Mouse (Mus musculus): Measurements from ENCODE around the gene Hbq1a. TPM values are rescaled to one million over a fixed set of nuclear protein-coding genes. Genes with fewer than 3 reads are reported as not detected.

Gene Hbq1a
- polyA plus RNA-seq, 1 experiment from 2014 or later = 0.41 TPM

- H3K9me3 ChIP-seq = no peaks in the 10 kb centered on the region
- H3K9ac ChIP-seq = no peak overlapping the region
- H3K36me3 ChIP-seq = no peaks in the 10 kb centered on the region
- peak; percentile 65; the same call in 1 of the 2 replicates for ATAC-seq (ENCODE audit: low FRiP score, low read depth)
- no peak overlapping the region for H3K27ac ChIP-seq
- no peak overlapping the region for H3K4me3 ChIP-seq
- H3K4me1 ChIP-seq = no peaks in the 10 kb centered on the region
- 46% methylated on average over 17 of the region's 17 CpGs for WGBS
- H3K27me3 ChIP-seq (replicated peaks) = no peaks in the 10 kb centered on the region
- no peak overlapping the region for H3K4me2 ChIP-seq (replicated peaks)
Measured at GRCm38 (mm10) chr11:32340476-32341473, 40.9 kb downstream of the Hbq1a start.

- no peak for ATAC-seq (ENCODE audit: low FRiP score, low read depth)
- no peaks in the 10 kb centered on the region for H3K9me3 ChIP-seq
- H3K27ac ChIP-seq = no peak overlapping the region
- 19% methylated on average over 2 of the region's 2 CpGs for WGBS
- H3K4me3 ChIP-seq = no peak overlapping the region
- H3K4me1 ChIP-seq = peaks cover 8% of the 10 kb centered on the region; the same call in 1 of the 2 replicates
- no peaks in the 10 kb centered on the region for H3K27me3 ChIP-seq (replicated peaks)
- no peak overlapping the region for H3K4me2 ChIP-seq (replicated peaks)
- no peak overlapping the region for H3K9ac ChIP-seq
- no peaks in the 10 kb centered on the region for H3K36me3 ChIP-seq
Measured at GRCm38 (mm10) chr11:32342770-32343191, 42.9 kb downstream of the Hbq1a start.

- WGBS = 94% methylated on average over 1 of the region's 1 CpGs
- no peak overlapping the region for H3K9ac ChIP-seq
- H3K36me3 ChIP-seq = no peaks in the 10 kb centered on the region
- H3K27me3 ChIP-seq (replicated peaks) = no peaks in the 10 kb centered on the region
- no peak overlapping the region for H3K27ac ChIP-seq
- H3K9me3 ChIP-seq = no peaks in the 10 kb centered on the region
- ATAC-seq (ENCODE audit: low FRiP score, low read depth) = no peak
- H3K4me2 ChIP-seq (replicated peaks) = no peak overlapping the region
- H3K4me1 ChIP-seq = peaks cover 12% of the 10 kb centered on the region
- H3K4me3 ChIP-seq = no peak overlapping the region
Measured at GRCm38 (mm10) chr11:32343350-32343749, 43.5 kb downstream of the Hbq1a start.

- H3K4me3 ChIP-seq = no peak overlapping the region
- no peaks in the 10 kb centered on the region for H3K27me3 ChIP-seq (replicated peaks)
- H3K9ac ChIP-seq = no peak overlapping the region
- ATAC-seq (ENCODE audit: low FRiP score, low read depth) = no peak
- 58% methylated on average over 6 of the region's 6 CpGs for WGBS
- no peak overlapping the region for H3K27ac ChIP-seq
- peaks cover 4% of the 10 kb centered on the region; the same call in 1 of the 2 replicates for H3K36me3 ChIP-seq
- H3K9me3 ChIP-seq = no peaks in the 10 kb centered on the region
- no peak overlapping the region for H3K4me2 ChIP-seq (replicated peaks)
- peaks cover 35% of the 10 kb centered on the region for H3K4me1 ChIP-seq
Measured at GRCm38 (mm10) chr11:32345504-32346297, 45.8 kb downstream of the Hbq1a start.

GRCm38 (mm10) chr11:32347264-32347606, 47.4 kb downstream of the Hbq1a start:
- Histone ChIP-seq H3K4me3 (peak overlapping the region; percentile 72), H3K27ac (peak overlapping the region; percentile 28; the same call in 1 of the 2 replicates), H3K9ac (peak overlapping the region; percentile 89), H3K27me3 (replicated peaks) (no peaks in the 10 kb centered on the region), H3K4me2 (replicated peaks) (peak overlapping the region; percentile 90), H3K9me3 (no peaks in the 10 kb centered on the region), H3K36me3 (peaks cover 19% of the 10 kb centered on the region), H3K4me1 (peaks cover 35% of the 10 kb centered on the region)
- peak; percentile 48 for ATAC-seq (ENCODE audit: low FRiP score, low read depth)
- WGBS = 2% methylated on average over 10 of the region's 10 CpGs

- peak within 1 kb of the TSS; percentile 90 for H3K4me2 ChIP-seq (replicated peaks)
- H3K4me1 ChIP-seq = peaks cover 35% of the 10 kb centered on the region
- H3K27ac ChIP-seq = peak within 1 kb of the TSS; percentile 28; the same call in 1 of the 2 replicates
- peak within 1 kb of the TSS; percentile 89 for H3K9ac ChIP-seq
- H3K36me3 ChIP-seq = peaks cover 25% of the 10 kb centered on the region
- H3K4me3 ChIP-seq = peak within 1 kb of the TSS; percentile 72
- under 1% methylated on average over 65 of the region's 86 CpGs for WGBS
- H3K9me3 ChIP-seq = no peaks in the 10 kb centered on the region
- peak; percentile 75 for ATAC-seq (ENCODE audit: low FRiP score, low read depth)
- no peaks in the 10 kb centered on the region for H3K27me3 ChIP-seq (replicated peaks)
Measured at GRCm38 (mm10) chr11:32347607-32348432, 48.0 kb downstream of the Hbq1a start, which contains the start of gene Sh3pxd2b. Gene Sh3pxd2b, plus strand, starts transcription at chr11:32347820.

GRCm38 (mm10) chr11:32348433-32349283, 48.8 kb downstream of the Hbq1a start:
- Histone ChIP-seq H3K9me3 (no peaks in the 10 kb centered on the region), H3K9ac (peak overlapping the region; percentile 89), H3K36me3 (peaks cover 31% of the 10 kb centered on the region), H3K4me2 (replicated peaks) (peak overlapping the region; percentile 90), H3K27me3 (replicated peaks) (no peaks in the 10 kb centered on the region), H3K4me1 (peaks cover 35% of the 10 kb centered on the region), H3K27ac (no peak overlapping the region), H3K4me3 (peak overlapping the region; percentile 72)
- WGBS = 16% methylated on average over 9 of the region's 9 CpGs
- ATAC-seq (ENCODE audit: low FRiP score, low read depth) = peak; percentile 13; the same call in 1 of the 2 replicates

GRCm38 (mm10) chr11:32349284-32349953, 49.5 kb downstream of the Hbq1a start:
- 75% methylated on average over 13 of the region's 13 CpGs for WGBS
- ATAC-seq (ENCODE audit: low FRiP score, low read depth) = no peak
- H3K9ac ChIP-seq = 0 out of 2 replicates have a peak overlapping the region, but pooled peaks have one; percentile 89
- H3K4me3 ChIP-seq = peak overlapping the region; percentile 72; the same call in 1 of the 2 replicates
- H3K27me3 ChIP-seq (replicated peaks) = no peaks in the 10 kb centered on the region
- H3K36me3 ChIP-seq = peaks cover 36% of the 10 kb centered on the region
- H3K4me1 ChIP-seq = peaks cover 35% of the 10 kb centered on the region
- no peak overlapping the region for H3K27ac ChIP-seq
- no peaks in the 10 kb centered on the region for H3K9me3 ChIP-seq
- peak overlapping the region; percentile 90 for H3K4me2 ChIP-seq (replicated peaks)
